Mouse (Mus musculus) brain, adult 2 months (tissue): ENCODE measurements around the gene Meox1.

Experiments used
- DNase-seq: peaks from one replicate; pipeline ENCODE4 v3.0.0; 2011; ENCODE audit warnings: low read depth, low spot score

Meox1 gene

GRCm38 (mm10) chr11:101894204-101894603 lies at the start of gene Meox1:
Gene Meox1 (minus strand): TSS chr11:101894374.
- DNase-seq, result no peak

GRCm38 (mm10) chr11:101943055-101943454 lies 48.9 kb upstream of the Meox1 start:
- peak; percentile 96 for DNase-seq

DNA sequence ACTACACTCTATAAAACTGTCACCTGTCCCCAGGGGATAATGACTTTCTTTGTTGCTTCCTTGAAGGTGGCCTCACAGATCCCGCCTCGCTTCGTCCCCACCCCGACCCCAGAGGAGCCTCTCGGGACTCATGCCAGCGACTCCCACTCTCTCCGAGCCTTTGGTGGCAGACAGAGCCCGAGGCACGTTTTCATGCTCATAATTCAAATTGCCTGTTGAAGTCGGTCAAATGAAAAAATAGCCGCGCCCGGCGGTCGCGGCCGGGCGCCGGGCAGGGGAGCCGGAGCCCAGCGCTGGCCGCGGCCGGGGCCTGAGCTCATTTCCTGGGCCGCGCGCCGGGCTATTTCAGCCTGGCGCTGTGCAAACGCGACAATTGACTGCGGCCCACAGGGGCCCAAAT lies 42.9 kb upstream of the Meox1 start:
- DNase-seq, result no peak

DNA sequence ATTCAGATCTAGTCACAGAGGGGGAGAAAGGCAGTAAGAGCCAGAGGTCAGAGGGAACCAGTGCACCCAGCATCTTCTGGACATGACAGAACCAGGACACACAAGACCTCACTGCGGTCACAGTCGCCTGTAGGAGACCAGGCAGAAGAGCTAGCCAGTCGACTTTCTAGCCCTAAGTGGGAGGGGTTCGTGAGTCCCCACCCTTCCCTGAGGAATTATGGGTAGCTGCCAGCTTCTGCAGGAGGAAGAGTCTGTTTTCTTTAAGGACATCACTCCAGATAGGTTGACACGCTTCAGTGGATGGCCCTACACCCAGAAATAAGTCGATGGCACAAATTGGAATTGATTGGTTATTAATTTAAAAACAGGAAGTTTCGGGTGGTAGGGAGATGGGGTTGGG lies 42.2 kb upstream of the Meox1 start:
- no peak for DNase-seq

DNA sequence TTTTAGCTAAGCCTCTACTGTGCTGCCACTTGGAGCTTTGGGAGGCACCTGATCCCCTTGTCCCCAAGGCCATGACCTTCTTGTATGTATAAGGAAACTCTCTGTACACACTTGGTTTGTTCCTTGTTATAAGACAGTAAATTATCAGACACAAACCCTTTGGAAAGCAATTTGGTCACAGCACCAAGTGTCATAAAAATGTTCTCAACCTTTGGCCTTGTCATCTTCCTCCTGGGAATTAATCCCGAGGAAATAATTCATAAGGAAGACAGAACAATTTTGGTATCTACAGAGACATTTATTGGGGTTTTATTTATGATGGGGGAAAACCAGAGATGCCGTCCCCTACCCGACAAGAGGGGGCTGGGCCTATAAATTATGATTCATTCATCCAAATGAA lies 41.6 kb upstream of the Meox1 start:
- DNase-seq, result no peak

- DNase-seq, result no peak
Measured at GRCm38 (mm10) chr11:101931978-101932377, 37.8 kb upstream of the Meox1 start.

DNA sequence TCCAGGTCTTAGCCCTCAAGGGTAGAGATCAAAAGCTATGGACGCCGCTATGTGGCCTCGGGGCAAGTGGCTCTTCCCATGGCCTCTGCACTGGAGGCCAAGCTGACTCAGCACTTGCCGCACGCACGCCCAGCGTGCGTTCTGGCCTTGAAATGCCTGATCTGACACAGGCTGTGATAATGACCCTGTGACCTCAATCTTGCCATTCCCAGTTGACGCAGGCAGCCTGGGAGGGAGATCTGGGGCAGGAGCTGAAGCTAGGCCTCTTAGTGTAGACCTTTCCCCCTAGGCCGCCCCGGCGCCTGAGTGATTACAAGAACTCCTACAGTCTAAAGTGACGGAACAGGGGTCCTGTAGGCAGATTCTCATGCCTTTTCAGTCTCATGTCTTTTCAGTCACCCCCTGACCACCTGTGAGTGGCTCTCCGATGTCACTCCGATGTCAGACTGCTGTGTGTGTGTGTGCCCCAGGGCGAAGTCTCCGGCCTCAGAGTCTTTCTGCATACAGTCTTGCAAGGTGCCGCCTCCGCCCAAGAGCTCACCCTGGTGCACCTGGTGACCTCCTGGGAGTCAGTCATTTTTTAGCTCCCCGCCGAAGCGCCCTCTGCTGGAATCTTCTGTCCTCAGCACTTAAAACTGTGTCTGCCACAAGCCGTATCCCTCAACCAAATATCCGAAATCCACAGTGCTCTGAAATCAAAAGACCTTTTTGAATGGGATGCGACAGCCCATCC lies 34.0 kb upstream of the Meox1 start:
- peak; percentile 28 for DNase-seq

DNA sequence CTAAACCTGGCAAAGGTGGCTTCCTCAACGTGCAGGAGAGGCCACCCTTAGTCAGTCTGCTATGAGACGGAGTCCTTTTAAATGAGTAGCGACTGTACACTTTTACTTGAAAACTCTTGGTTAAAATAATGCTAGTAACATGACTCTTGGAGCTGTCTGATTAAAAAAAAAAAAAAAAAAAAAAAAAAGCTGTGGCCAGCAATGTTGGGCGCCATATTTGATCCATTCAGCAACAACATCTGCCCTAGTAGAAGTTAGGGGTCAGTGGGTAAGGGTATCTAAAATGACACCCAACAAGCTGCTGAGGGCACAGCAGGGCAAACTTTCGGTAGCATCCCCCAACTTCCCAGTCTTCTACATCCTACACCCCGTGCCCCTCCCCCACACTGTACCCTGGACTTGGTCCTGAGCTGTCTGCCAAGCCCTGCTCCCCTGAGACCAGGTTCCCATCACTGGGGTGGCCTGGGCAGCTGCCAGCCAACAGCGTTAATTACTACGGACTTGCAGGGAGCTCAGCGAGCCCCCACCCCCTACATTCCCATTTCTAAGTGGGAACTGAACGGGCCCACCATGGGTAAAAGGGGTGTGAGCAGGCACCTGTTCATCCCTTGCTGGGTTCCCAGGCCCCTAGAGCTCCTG lies 32.9 kb upstream of the Meox1 start:
- no peak for DNase-seq

- no peak for DNase-seq
Measured at GRCm38 (mm10) chr11:101925636-101926035, 31.5 kb upstream of the Meox1 start.

- no peak for DNase-seq
Measured at GRCm38 (mm10) chr11:101924441-101924976, 30.3 kb upstream of the Meox1 start.

- no peak for DNase-seq
Measured at GRCm38 (mm10) chr11:101923988-101924387, 29.8 kb upstream of the Meox1 start.

- peak; percentile 83 for DNase-seq
Measured at GRCm38 (mm10) chr11:101921361-101921952, 27.3 kb upstream of the Meox1 start.

DNA sequence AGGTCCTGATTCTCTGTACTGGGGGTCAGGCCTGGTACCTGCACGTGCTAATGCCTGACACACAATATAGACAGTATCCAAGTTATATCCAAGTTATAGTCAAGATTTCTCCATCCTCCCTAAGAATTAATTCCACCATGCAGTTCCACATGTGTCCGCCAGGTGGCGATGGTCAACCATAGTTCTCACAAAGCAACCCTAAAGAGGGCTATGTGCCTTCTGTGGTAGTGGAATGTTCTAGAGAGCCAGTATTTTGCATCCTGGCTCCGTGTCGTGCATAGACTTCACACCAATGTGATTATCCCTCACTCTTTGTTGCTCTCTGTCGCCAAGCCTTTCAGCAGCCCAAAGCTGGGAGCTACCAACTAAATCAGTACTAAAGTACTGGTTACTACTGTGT lies 25.5 kb upstream of the Meox1 start:
- DNase-seq, result peak; percentile 89

- DNase-seq, result no peak
Measured at GRCm38 (mm10) chr11:101918609-101919008, 24.4 kb upstream of the Meox1 start.

GRCm38 (mm10) chr11:101916772-101917171 lies 22.6 kb upstream of the Meox1 start:
- DNase-seq, result no peak

GRCm38 (mm10) chr11:101913591-101913990 lies 19.4 kb upstream of the Meox1 start:
- DNase-seq, result no peak

GRCm38 (mm10) chr11:101911855-101912579 lies 17.8 kb upstream of the Meox1 start:
- DNase-seq, result peak; percentile 51

DNA sequence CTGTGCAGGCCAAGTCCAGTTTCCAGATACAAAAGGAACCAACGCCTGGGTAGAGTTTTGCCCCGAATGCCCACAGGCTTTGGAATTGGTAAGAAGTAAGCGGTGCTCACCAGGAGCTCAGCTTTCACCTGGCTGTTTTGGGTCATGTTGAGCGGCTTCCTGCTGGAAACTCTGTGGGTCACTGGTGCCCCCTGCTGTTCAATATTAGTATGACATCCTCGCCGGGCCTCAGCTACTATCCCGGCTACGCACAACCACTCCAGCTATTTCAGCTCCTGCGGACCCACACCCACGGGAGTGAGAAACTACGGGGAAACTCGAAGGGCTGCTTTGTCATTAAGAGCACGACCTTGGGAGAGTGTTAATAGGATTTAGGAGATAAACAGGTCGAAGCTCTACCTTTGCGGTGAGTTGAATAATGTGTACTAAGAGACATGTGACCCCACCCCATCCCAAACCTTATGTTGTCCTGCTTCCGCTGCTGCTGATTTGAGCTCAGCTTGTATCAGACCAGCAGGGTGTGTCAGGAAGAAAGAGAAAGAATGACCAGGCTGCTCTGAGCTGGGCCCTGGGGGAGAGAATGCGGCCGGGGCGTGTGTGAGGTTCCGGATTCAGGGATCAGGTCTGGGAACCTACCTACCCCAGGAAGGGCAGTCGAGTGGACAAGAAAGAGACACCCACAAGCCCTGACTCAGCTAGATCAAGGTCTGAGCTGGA lies 16.2 kb upstream of the Meox1 start:
- peak; percentile 77 for DNase-seq

- no peak for DNase-seq
Measured at GRCm38 (mm10) chr11:101908777-101909176, 14.6 kb upstream of the Meox1 start.

DNA sequence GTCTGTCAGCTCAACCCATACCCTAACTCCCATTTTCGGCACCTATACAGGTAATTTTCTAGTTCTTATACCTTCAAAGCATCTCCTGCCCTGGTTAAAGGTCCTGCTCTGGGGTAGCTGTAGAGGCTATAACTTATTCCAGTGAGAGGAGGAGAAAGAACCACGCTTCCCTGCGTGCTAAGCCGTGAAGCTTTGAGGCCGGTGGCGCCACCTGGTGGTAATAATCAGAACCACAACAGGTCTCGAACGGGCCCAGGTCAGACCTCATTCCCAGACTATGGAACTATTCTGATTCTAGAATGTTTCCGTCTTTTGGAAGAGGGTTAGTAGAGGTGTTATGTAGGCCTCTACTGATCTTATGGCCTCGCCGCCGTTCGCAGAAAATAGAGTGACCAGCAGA lies 10.9 kb upstream of the Meox1 start:
- DNase-seq, result peak; percentile 74

DNA sequence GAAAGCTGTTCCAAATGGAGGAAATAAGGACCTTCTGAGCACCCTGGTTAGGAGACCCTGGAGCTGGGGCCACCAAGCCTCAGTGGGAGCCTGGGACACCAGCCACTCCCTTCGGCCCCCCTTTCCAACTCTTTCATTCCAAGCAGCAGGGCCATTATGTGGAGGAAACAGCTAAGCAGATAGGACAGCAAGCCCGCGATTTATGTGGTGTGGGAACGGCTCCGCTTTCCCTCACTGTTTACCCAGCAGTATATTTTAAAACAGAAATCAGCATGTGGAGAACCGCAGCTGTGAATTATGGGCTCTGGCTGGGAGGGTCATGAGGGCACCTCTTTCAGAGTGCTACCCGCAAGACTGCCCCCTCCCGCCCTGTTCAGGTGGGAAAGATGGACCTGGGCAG lies 7.1 kb upstream of the Meox1 start:
- DNase-seq, result no peak
